Mouse (Mus musculus): ENCODE results near the gene Phlpp2. TPM values are rescaled to one million over a fixed set of nuclear protein-coding genes. Genes with fewer than 3 reads are reported as not detected.

Gene Phlpp2
- polyA plus RNA-seq, 1 experiment from 2014 or later, result 3.0 TPM

GRCm38 (mm10) chr8:109972901-109973300 lies 104.6 kb downstream of the Phlpp2 start:
- no peaks in the 10 kb centered on the region for H3K36me3 ChIP-seq
- H3K9ac ChIP-seq, result no peak overlapping the region
- ATAC-seq, result no peak
- H3K4me2 ChIP-seq, result no peak overlapping the region
- H3K4me3 ChIP-seq, result no peak overlapping the region
- no peaks in the 10 kb centered on the region for H3K4me1 ChIP-seq
- peaks cover 24% of the 10 kb centered on the region for H3K27me3 ChIP-seq (replicated peaks)
- no peak overlapping the region for H3K27ac ChIP-seq
- 56% methylated on average over 4 of the region's 4 CpGs for WGBS (ENCODE audit: insufficient replicate concordance)
- no peaks in the 10 kb centered on the region for H3K9me3 ChIP-seq (replicated peaks)

DNA sequence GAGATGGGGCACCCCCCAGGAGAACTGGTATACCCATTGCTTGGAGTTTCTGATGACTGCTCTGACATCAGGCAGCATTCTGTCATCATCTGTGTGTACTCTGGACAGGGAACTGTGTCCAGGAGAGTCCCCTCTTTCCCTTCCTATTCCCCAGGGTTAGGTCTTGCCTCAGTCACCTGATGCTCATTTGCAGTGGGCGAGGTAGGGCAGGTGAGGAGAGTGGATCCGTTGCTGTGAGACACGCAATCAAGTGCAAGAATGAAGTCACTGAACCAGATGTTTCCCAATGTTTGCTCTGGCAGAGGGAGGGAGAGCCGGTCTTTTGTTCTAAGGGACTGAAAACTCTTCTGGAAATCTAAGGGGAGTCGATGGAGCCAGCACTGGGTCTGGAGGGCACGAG lies 111.0 kb downstream of the Phlpp2 start:
- H3K27ac ChIP-seq, result no peak overlapping the region
- H3K27me3 ChIP-seq (replicated peaks), result no peaks in the 10 kb centered on the region
- no peaks in the 10 kb centered on the region for H3K9me3 ChIP-seq (replicated peaks)
- H3K36me3 ChIP-seq, result no peaks in the 10 kb centered on the region
- ATAC-seq, result no peak
- no peak overlapping the region for H3K9ac ChIP-seq
- no peak overlapping the region for H3K4me2 ChIP-seq
- no peaks in the 10 kb centered on the region for H3K4me1 ChIP-seq
- 49% methylated on average over 6 of the region's 6 CpGs for WGBS (ENCODE audit: insufficient replicate concordance)
- no peak overlapping the region for H3K4me3 ChIP-seq

GRCm38 (mm10) chr8:109982386-109983105 lies 114.2 kb downstream of the Phlpp2 start:
- Histone ChIP-seq H3K4me3 (no peak overlapping the region), H3K36me3 (no peaks in the 10 kb centered on the region), H3K27ac (no peak overlapping the region), H3K9ac (no peak overlapping the region), H3K9me3 (replicated peaks) (no peaks in the 10 kb centered on the region), H3K4me2 (no peak overlapping the region), H3K4me1 (no peaks in the 10 kb centered on the region), H3K27me3 (replicated peaks) (no peaks in the 10 kb centered on the region)
- 60% methylated on average over 15 of the region's 15 CpGs for WGBS (ENCODE audit: insufficient replicate concordance)
- ATAC-seq, result no peak

- Histone ChIP-seq H3K4me3 (no peak overlapping the region), H3K27ac (no peak overlapping the region), H3K9me3 (replicated peaks) (no peaks in the 10 kb centered on the region), H3K36me3 (no peaks in the 10 kb centered on the region), H3K4me2 (no peak overlapping the region), H3K27me3 (replicated peaks) (no peaks in the 10 kb centered on the region), H3K9ac (no peak overlapping the region), H3K4me1 (no peaks in the 10 kb centered on the region)
- WGBS (ENCODE audit: insufficient replicate concordance), result 38% methylated on average over 5 of the region's 5 CpGs
- ATAC-seq, result no peak
These were observed 115.6 kb downstream of the Phlpp2 start for GRCm38 (mm10) chr8:109983944-109984343.

GRCm38 (mm10) chr8:109986384-109986783 lies 118.0 kb downstream of the Phlpp2 start:
- ATAC-seq, result peak; percentile 32; the same call in 1 of the 2 replicates
- Histone ChIP-seq H3K9ac (no peak overlapping the region), H3K27me3 (replicated peaks) (no peaks in the 10 kb centered on the region), H3K4me2 (no peak overlapping the region), H3K9me3 (replicated peaks) (no peaks in the 10 kb centered on the region), H3K27ac (no peak overlapping the region), H3K4me1 (no peaks in the 10 kb centered on the region), H3K4me3 (no peak overlapping the region), H3K36me3 (no peaks in the 10 kb centered on the region)
- WGBS (ENCODE audit: insufficient replicate concordance), result 55% methylated on average over 7 of the region's 7 CpGs

DNA sequence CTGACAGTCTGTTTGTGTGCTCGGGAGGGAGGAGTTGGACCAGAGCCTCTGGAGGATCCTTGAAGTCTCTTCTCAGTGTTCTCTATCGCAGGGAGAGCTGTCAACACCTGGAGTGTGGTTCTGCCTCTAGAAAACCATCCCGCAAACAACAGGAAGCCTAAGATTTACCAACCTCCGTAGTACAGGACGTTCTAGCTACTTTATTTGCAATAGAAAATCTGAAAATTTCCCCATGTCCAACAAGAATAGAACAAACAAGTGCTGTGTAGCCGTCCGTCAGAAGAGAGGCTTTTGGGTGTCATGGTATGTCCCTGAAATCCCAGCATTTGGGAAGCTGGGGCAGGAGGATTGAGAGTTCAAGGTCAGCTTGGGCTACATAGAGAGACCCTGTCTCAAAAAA lies 119.4 kb downstream of the Phlpp2 start:
- WGBS (ENCODE audit: insufficient replicate concordance), result 65% methylated on average over 7 of the region's 7 CpGs
- H3K27ac ChIP-seq, result no peak overlapping the region
- H3K9ac ChIP-seq, result no peak overlapping the region
- ATAC-seq, result no peak
- H3K36me3 ChIP-seq, result no peaks in the 10 kb centered on the region
- H3K4me3 ChIP-seq, result no peak overlapping the region
- H3K4me2 ChIP-seq, result no peak overlapping the region
- H3K27me3 ChIP-seq (replicated peaks), result no peaks in the 10 kb centered on the region
- H3K9me3 ChIP-seq (replicated peaks), result no peaks in the 10 kb centered on the region
- H3K4me1 ChIP-seq, result no peaks in the 10 kb centered on the region

DNA sequence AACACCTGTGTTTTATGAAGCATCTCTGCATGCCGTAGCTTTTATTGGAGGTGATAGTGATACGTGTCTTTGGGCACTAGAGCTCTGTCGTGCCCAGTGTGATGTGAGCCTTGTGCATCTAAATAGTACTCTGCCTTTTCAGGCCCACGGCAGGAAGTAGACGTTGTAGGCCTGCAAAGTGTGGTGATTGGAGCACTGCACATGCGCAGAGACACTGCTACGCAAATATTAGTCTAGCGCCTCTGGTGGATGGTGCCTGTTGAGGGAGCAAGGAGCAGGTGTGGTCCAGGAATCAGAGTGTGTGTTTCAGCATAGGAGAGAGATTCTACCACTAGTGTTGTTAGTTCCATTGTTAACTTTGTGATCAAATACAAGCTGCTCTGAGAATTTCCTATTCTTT lies 120.8 kb downstream of the Phlpp2 start:
- no peaks in the 10 kb centered on the region for H3K4me1 ChIP-seq
- no peak overlapping the region for H3K4me2 ChIP-seq
- H3K36me3 ChIP-seq, result no peaks in the 10 kb centered on the region
- WGBS (ENCODE audit: insufficient replicate concordance), result 79% methylated on average over 8 of the region's 8 CpGs
- H3K4me3 ChIP-seq, result no peak overlapping the region
- no peaks in the 10 kb centered on the region for H3K27me3 ChIP-seq (replicated peaks)
- no peak for ATAC-seq
- H3K27ac ChIP-seq, result no peak overlapping the region
- H3K9ac ChIP-seq, result no peak overlapping the region
- no peaks in the 10 kb centered on the region for H3K9me3 ChIP-seq (replicated peaks)

DNA sequence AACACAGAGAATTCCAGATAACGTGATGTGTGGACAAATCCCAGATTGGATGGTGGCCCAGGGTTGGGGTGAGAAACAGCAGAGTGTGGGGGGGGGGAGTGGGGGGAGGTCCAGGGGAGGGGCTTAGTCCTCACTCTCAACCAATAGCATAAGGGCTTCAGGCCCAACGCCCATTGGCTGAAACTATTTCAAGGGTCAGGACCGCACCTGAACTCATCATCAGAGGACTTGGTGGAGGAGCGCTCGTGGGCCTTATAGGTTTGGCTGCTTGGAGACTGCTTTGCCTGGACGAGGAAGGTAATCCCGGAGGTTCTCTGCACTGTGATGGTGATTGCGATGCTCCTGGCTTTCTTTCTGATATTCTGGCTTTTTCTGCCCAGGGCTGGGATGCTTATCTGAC lies 121.9 kb downstream of the Phlpp2 start, which contains the start of gene Tat:
TSS of gene Tat (plus strand) at position 214 of the 400 bp plus-strand sequence.
- H3K27me3 ChIP-seq (replicated peaks), result no peaks in the 10 kb centered on the region
- no peak within 1 kb of the TSS for H3K4me3 ChIP-seq
- H3K9ac ChIP-seq, result no peak within 1 kb of the TSS
- H3K27ac ChIP-seq, result no peak within 1 kb of the TSS
- no peak within 1 kb of the TSS for H3K4me2 ChIP-seq
- no peaks in the 10 kb centered on the region for H3K4me1 ChIP-seq
- no peaks in the 10 kb centered on the region for H3K36me3 ChIP-seq
- 69% methylated on average over 8 of the region's 8 CpGs for WGBS (ENCODE audit: insufficient replicate concordance)
- H3K9me3 ChIP-seq (replicated peaks), result no peaks in the 10 kb centered on the region
- no peak for ATAC-seq

DNA sequence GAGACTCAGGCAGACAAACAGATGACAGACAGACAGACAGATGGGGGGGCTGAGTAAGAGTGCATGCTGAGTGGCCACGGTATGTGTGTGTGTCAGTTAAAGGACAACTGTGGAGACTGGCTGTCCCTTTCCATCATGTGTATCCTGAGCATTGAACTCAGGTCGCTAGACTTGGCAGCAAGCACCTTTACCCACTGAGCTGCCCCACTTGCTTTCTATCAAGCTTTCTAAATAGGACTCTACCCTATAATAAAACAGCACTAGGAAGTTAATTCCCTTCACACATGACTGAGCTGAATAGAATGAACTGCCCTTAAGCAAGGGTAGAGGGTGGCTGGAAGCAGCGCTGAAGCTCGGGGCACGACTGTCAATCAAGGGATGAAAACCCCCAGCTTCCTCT lies 123.8 kb downstream of the Phlpp2 start:
- H3K4me3 ChIP-seq, result no peak overlapping the region
- 73% methylated on average over 5 of the region's 5 CpGs for WGBS (ENCODE audit: insufficient replicate concordance)
- H3K4me2 ChIP-seq, result no peak overlapping the region
- H3K27me3 ChIP-seq (replicated peaks), result no peaks in the 10 kb centered on the region
- no peak overlapping the region for H3K9ac ChIP-seq
- H3K9me3 ChIP-seq (replicated peaks), result no peaks in the 10 kb centered on the region
- H3K36me3 ChIP-seq, result no peaks in the 10 kb centered on the region
- no peaks in the 10 kb centered on the region for H3K4me1 ChIP-seq
- H3K27ac ChIP-seq, result no peak overlapping the region
- no peak for ATAC-seq

DNA sequence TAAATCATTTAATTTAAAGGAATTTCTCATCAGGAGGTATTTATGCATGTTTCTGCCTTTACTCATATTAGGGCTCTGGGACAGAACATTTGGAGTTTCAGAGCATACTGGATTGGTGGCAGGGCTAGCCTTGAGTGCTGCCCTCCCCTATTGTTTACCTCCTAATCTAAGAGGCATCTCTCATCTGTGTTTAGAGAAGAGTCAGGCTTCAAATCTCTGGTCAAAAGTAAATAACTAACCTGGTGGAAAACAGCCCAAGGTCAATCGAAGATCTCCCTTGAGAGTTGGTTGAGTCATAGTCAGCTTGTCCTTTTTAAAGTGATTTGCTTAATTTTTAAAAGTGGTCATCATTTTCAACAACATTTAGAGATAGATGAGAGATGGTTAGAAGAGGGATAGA lies 124.6 kb downstream of the Phlpp2 start:
- Histone ChIP-seq H3K4me2 (no peak overlapping the region), H3K4me3 (no peak overlapping the region), H3K9me3 (replicated peaks) (no peaks in the 10 kb centered on the region), H3K27me3 (replicated peaks) (no peaks in the 10 kb centered on the region), H3K9ac (no peak overlapping the region), H3K36me3 (no peaks in the 10 kb centered on the region), H3K4me1 (no peaks in the 10 kb centered on the region), H3K27ac (no peak overlapping the region)
- no peak for ATAC-seq
- 62% methylated on average over 1 of the region's 1 CpGs for whole genome bisulfite sequencing (ENCODE audit: insufficient replicate concordance)

Other genes starting within 250 kb of the Phlpp2 start
- 48.0 and 49.6 TPM in 2 replicates for gene Ist1, start 175.3 kb upstream of the Phlpp2 start, polyA plus RNA-seq (2016; fragmentation: Nextera tagmentation; extraction: Ambion mirVana)
- gene Zfp821, start 163.0 kb upstream of the Phlpp2 start, polyA plus RNA-seq (2016; fragmentation: Nextera tagmentation; extraction: Ambion mirVana), result 9.9 and 11.4 TPM in 2 replicates
- 3.9 and 4.6 TPM in 2 replicates for gene Atxn1l, start 130.8 kb upstream of the Phlpp2 start, polyA plus RNA-seq (2016; fragmentation: Nextera tagmentation; extraction: Ambion mirVana)
- 25.8 and 25.9 TPM in 2 replicates for gene Ap1g1, start 90.0 kb upstream of the Phlpp2 start, polyA plus RNA-seq (2016; fragmentation: Nextera tagmentation; extraction: Ambion mirVana)
- gene Marveld3, start 93.7 kb downstream of the Phlpp2 start, polyA plus RNA-seq (2016; fragmentation: Nextera tagmentation; extraction: Ambion mirVana), result 0.07 and 0.15 TPM in 2 replicates
- 0.10 and 0.13 TPM in 2 replicates for gene Tat, start 121.9 kb downstream of the Phlpp2 start, polyA plus RNA-seq (2016; fragmentation: Nextera tagmentation; extraction: Ambion mirVana)
- not detected in 2 replicates for gene Chst4, start 171.2 kb downstream of the Phlpp2 start, polyA plus RNA-seq (2016; fragmentation: Nextera tagmentation; extraction: Ambion mirVana)
- gene Zfp612, start 211.2 kb downstream of the Phlpp2 start, polyA plus RNA-seq (2016; fragmentation: Nextera tagmentation; extraction: Ambion mirVana), result 1.2 and 1.3 TPM in 2 replicates
- not detected in 2 replicates for gene Gm21964, start 232.7 kb downstream of the Phlpp2 start, polyA plus RNA-seq (2016; fragmentation: Nextera tagmentation; extraction: Ambion mirVana)
- not detected in 2 replicates for gene Gm17720, start 234.2 kb downstream of the Phlpp2 start, polyA plus RNA-seq (2016; fragmentation: Nextera tagmentation; extraction: Ambion mirVana)

Measured in liver, embryonic 12.5 days (tissue).